Mouse (Mus musculus): ENCODE data around the gene Col11a2.

Gene Col11a2

GRCm38 (mm10) chr17:34107109-34107867, 68.1 kb downstream of the Col11a2 start:
- no peak for DNase-seq

GRCm38 (mm10) chr17:34108460-34108859, 69.2 kb downstream of the Col11a2 start:
- no peak for DNase-seq

DNA sequence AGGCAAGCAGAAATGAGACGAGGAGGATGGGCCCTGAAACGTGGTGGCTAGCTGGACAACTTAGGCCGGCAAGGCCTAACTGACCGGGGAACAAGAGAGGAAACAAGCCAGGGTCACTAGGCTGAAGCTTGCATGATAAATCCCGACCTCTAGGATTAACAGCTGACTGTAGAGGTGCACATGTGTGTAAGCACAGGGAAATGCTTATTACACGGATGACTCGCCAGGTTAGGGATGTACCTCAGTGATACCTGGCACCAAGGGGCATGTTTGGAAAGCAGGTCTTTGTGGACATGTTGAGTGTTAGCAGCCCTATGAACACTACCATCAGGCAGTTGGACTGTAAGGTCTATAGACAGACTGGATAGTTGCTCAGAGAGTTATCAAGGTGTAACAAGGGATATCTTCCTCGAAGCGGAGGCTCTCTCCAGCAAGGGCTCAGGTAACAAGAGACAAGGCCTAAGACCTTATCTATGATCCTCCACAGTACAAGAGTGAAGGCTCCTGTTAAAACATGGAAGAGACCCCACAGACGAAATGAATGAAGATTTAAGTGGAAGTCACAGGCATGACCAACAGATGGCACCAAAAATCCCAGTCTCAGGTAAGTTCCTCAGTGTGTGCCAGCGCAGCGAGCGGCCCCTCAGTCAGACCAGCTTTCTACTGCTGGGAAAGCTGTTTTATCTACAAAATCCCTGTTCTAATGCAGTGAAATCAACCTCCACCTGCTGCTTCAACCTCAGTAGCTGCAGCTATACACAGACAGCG, 70.0 kb downstream of the Col11a2 start:
- DNase-seq, result peak in 1 of 2 experiments; percentile 39

DNA sequence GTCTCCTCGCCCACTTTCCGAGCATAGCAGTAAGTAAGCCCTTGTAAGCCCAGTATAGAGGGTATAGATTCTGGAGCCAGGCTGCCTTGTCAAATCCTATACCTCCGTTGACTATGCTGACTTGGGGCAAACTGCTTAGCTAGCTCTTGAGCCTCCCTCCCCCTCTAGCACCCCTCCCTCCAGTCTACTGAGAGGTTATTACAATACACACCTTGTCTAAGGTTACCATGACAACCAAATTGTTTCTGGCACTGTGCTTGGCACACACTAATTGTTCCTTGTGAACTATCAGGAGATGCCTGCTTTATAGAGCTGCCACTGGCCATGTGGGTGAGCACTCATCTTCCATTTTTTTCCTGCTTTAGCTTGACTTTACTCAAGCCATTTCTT, 70.6 kb downstream of the Col11a2 start:
- DNase-seq, result no peak

DNA sequence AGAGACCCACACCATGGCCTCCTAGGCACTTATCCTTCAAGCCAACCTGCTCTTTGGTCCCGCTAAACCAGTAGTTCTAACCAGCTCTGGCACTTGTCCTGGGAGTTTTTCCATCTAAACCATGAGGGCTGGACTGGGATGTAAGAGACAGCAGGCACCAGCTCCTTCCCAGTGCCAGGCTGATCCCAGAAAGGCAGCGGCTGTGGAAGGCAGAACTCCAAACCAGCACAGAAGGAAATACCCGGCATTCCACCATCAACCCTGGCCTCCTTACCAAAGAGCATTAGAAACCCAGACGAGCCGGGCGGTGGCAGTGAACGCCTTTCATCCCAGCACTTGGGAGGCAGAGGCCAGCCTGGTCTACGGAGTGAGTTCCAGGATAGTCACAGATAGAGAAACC, 71.1 kb downstream of the Col11a2 start:
- no peak for DNase-seq

- DNase-seq, result no peak
These were observed 74.9 kb downstream of the Col11a2 start for GRCm38 (mm10) chr17:34114114-34114513.

Measured in kidney, postnatal 25 days (tissue).